Mouse (Mus musculus) heart, embryonic 11.5 days (tissue): Measurements from ENCODE around the gene Cfb. TPM values are rescaled to one million over a fixed set of nuclear protein-coding genes. Genes with fewer than 3 reads are reported as not detected.
"Not testable (repeated sequence)": the region's sequence is repeated elsewhere in the genome, so short reads cannot be mapped to it uniquely, and the experiment has no call there.

Source experiments
- ATAC-seq: fragments of 200-750 bp; cut with Nextera tagmentation; replicated peaks from 2 replicates; pipeline ENCODE4 v1.8.0; 2017; ENCODE audit warnings: moderate library complexity; ENCODE audit not compliant: insufficient number of reproducible peaks, low FRiP score, low TSS enrichment
- H3K27ac ChIP-seq: fragments of 300-500 bp; sonication (generic); 2 replicates; pipeline ENCODE4 v1.5.1; 2014; ENCODE audit warnings: mild to moderate bottlenecking, low read depth, low read length
- H3K27me3 ChIP-seq: fragments of 300-500 bp; sonication (generic); 2 replicates; pipeline ENCODE4 v1.6.1; 2014; ENCODE audit warnings: mild to moderate bottlenecking, low read length, mixed read lengths; ENCODE audit not compliant: control insufficient read depth, insufficient read depth
- H3K36me3 ChIP-seq: fragments of 300-500 bp; sonication (generic); 2 replicates; pipeline ENCODE4 v1.6.1; 2014; ENCODE audit warnings: mild to moderate bottlenecking, low read length, moderate library complexity, mixed read lengths; ENCODE audit not compliant: control insufficient read depth, insufficient read depth
- H3K4me1 ChIP-seq: fragments of 300-500 bp; sonication (generic); 2 replicates; pipeline ENCODE4 v1.6.1; 2014; ENCODE audit warnings: low read length; ENCODE audit not compliant: control insufficient read depth, insufficient read depth
- H3K4me2 ChIP-seq: fragments of 300-500 bp; sonication (generic); 2 replicates; pipeline ENCODE4 v1.6.1; 2014; ENCODE audit warnings: mild to moderate bottlenecking, moderate library complexity
- H3K4me3 ChIP-seq: fragments of 300-500 bp; sonication (generic); 2 replicates; pipeline ENCODE4 v1.5.1; 2014; ENCODE audit warnings: low read depth, low read length
- H3K9ac ChIP-seq: fragments of 300-500 bp; sonication (generic); 2 replicates; pipeline ENCODE4 v1.6.1; 2014; ENCODE audit warnings: mild to moderate bottlenecking, low read depth, low read length, moderate library complexity
- H3K9me3 ChIP-seq: fragments of 300-500 bp; sonication (generic); replicated peaks from 2 replicates; pipeline ENCODE4 v1.6.1; 2016; ENCODE audit warnings: low read length; ENCODE audit not compliant: control insufficient read depth
- WGBS: fragments of 180-500 bp; shearing (Covaris S2); extraction: QIAGEN DNeasy Blood & Tissue Kit; methylation state at CpG from one replicate; pipeline ENCODE4 v1.1.7; 2014; ENCODE audit not compliant: insufficient replicate concordance; 5-methylcytosine and 5-hydroxymethylcytosine counted together
- polyA plus RNA-seq: library from polyadenylated mRNA; unstranded; fragments of >200 nt; fragmentation: Nextera tagmentation; extraction: Ambion mirVana; gene quantifications from 2 replicates; pipeline ENCODE4 v1.2.1, GENCODE M21; 2014

Cfb gene
- polyA plus RNA-seq = 0.65 and 2.5 TPM in 2 replicates

- H3K4me1 ChIP-seq = no peaks in the 10 kb centered on the region
- H3K4me3 ChIP-seq = no peak within 1 kb of the TSS
- no peaks in the 10 kb centered on the region for H3K9me3 ChIP-seq
- no peaks in the 10 kb centered on the region for H3K36me3 ChIP-seq
- peaks cover 9% of the 10 kb centered on the region for H3K27me3 ChIP-seq
- H3K4me2 ChIP-seq = no peak within 1 kb of the TSS
- H3K27ac ChIP-seq = no peak within 1 kb of the TSS
- ATAC-seq = no peak
- 64% methylated on average over 8 of the region's 8 CpGs for WGBS
- H3K9ac ChIP-seq = no peak within 1 kb of the TSS
Measured at GRCm38 (mm10) chr17:34862416-34863081, at the start of gene Cfb. Cfb (minus strand) TSS chr17:34862518.

GRCm38 (mm10) chr17:34911945-34912351, 49.6 kb upstream of the Cfb start:
- no peaks in the 10 kb centered on the region for H3K27me3 ChIP-seq
- H3K4me2 ChIP-seq = no peak overlapping the region
- H3K4me1 ChIP-seq = no peaks in the 10 kb centered on the region
- no peak overlapping the region for H3K9ac ChIP-seq
- no peaks in the 10 kb centered on the region for H3K9me3 ChIP-seq
- no peak for ATAC-seq
- no peak overlapping the region for H3K27ac ChIP-seq
- H3K4me3 ChIP-seq = no peak overlapping the region
- WGBS = 47% methylated on average over 5 of the region's 5 CpGs
- H3K36me3 ChIP-seq = peaks cover 42% of the 10 kb centered on the region

- no peak overlapping the region for H3K4me3 ChIP-seq
- no peak overlapping the region for H3K9ac ChIP-seq
- H3K4me1 ChIP-seq = no peaks in the 10 kb centered on the region
- peaks cover 51% of the 10 kb centered on the region for H3K36me3 ChIP-seq
- ATAC-seq = no peak
- H3K27ac ChIP-seq = no peak overlapping the region
- no peak overlapping the region for H3K4me2 ChIP-seq
- H3K9me3 ChIP-seq = no peaks in the 10 kb centered on the region
- H3K27me3 ChIP-seq = no peaks in the 10 kb centered on the region
- 91% methylated on average over 10 of the region's 10 CpGs for WGBS
Measured at GRCm38 (mm10) chr17:34910982-34911381, 48.7 kb upstream of the Cfb start.

GRCm38 (mm10) chr17:34902895-34903294, 40.6 kb upstream of the Cfb start:
- no peaks in the 10 kb centered on the region for H3K27me3 ChIP-seq
- no peaks in the 10 kb centered on the region for H3K9me3 ChIP-seq
- H3K4me3 ChIP-seq = no peak overlapping the region
- H3K4me1 ChIP-seq = no peaks in the 10 kb centered on the region
- H3K9ac ChIP-seq = no peak overlapping the region
- no peak overlapping the region for H3K4me2 ChIP-seq
- peaks cover 33% of the 10 kb centered on the region for H3K36me3 ChIP-seq
- H3K27ac ChIP-seq = no peak overlapping the region
- no peak for ATAC-seq
- WGBS = 83% methylated on average over 9 of the region's 9 CpGs

- WGBS = 90% methylated on average over 8 of the region's 10 CpGs
- not testable (repeated sequence) for H3K4me2 ChIP-seq, H3K4me1 ChIP-seq, H3K27ac ChIP-seq, H3K4me3 ChIP-seq, ATAC-seq, H3K9ac ChIP-seq, H3K9me3 ChIP-seq, H3K27me3 ChIP-seq
- H3K36me3 ChIP-seq = peaks cover 24% of the 10 kb centered on the region
Measured at GRCm38 (mm10) chr17:34901948-34902347, 39.6 kb upstream of the Cfb start.

GRCm38 (mm10) chr17:34900826-34901225, 38.5 kb upstream of the Cfb start:
- H3K4me2 ChIP-seq, H3K9me3 ChIP-seq: not testable (repeated sequence)

GRCm38 (mm10) chr17:34899890-34900243, 37.5 kb upstream of the Cfb start:
- Histone ChIP-seq H3K36me3 (peaks cover 15% of the 10 kb centered on the region), H3K9me3 (no peaks in the 10 kb centered on the region), H3K4me2 (peak overlapping the region; percentile 93), H3K27ac (peak overlapping the region; percentile 90), H3K4me1 (peaks cover 23% of the 10 kb centered on the region; the same call in 1 of the 2 replicates), H3K9ac (peak overlapping the region; percentile 98), H3K27me3 (no peaks in the 10 kb centered on the region), H3K4me3 (peak overlapping the region; percentile 78)
- 5% methylated on average over 5 of the region's 5 CpGs for WGBS
- ATAC-seq = no peak

More at GRCm38 (mm10) chr17:34900826-34901225, 38.5 kb upstream of the Cfb start:
- not testable (repeated sequence) for H3K27me3 ChIP-seq, ATAC-seq, H3K4me3 ChIP-seq, H3K27ac ChIP-seq, H3K9ac ChIP-seq
- Histone ChIP-seq H3K4me1 (peaks cover 15% of the 10 kb centered on the region; the same call in 1 of the 2 replicates), H3K36me3 (peaks cover 19% of the 10 kb centered on the region)

GRCm38 (mm10) chr17:34899053-34899889, 37.0 kb upstream of the Cfb start:
- no peak for ATAC-seq

More at GRCm38 (mm10) chr17:34899053-34899889, 37.0 kb upstream of the Cfb start:
- Histone ChIP-seq H3K4me1 (peaks cover 24% of the 10 kb centered on the region; the same call in 1 of the 2 replicates), H3K36me3 (peaks cover 15% of the 10 kb centered on the region), H3K4me3 (peak overlapping the region; percentile 78), H3K4me2 (peak overlapping the region; percentile 93), H3K9ac (peak overlapping the region; percentile 98), H3K27me3 (no peaks in the 10 kb centered on the region), H3K27ac (peak overlapping the region; percentile 90), H3K9me3 (no peaks in the 10 kb centered on the region)
- under 1% methylated on average over 39 of the region's 45 CpGs for WGBS
